Mouse (Mus musculus) megakaryocyte progenitor cell, adult 5-6 weeks (primary cell): Measurements from ENCODE around the gene Skint5. TPM values are rescaled to one million over a fixed set of nuclear protein-coding genes. Genes with fewer than 3 reads are reported as not detected.
"Not testable (repeated sequence)": the region's sequence is repeated elsewhere in the genome, so short reads cannot be mapped to it uniquely, and the experiment has no call there.

ENCODE experiments used
- ATAC-seq: replicated peaks from 2 replicates; pipeline ENCODE4 v1.8.0; 2016; ENCODE audit warnings: mild to moderate bottlenecking, moderate TSS enrichment, inconsistent platforms; ENCODE audit not compliant: poor library complexity
- total RNA-seq, 2 experiments: library from RNA; stranded (forward) in 1 of 2; stranded (reverse) in 1 of 2; fragments of 157-497, 149-512 nt in 1 of 2; fragments of 200-1000 nt in 1 of 2; gene quantifications; 2 replicates each; pipeline versions ENCODE4 v1.2.3 to v1.2.4; 2015 to 2017

Skint5 gene
- total RNA-seq (2015): not detected in 2 replicates
- total RNA-seq (2017): not detected in 2 replicates

GRCm38 (mm10) chr4:113999403-113999802 lies at the start of gene Skint5:
Skint5 (minus strand) TSS chr4:113999503.
- ATAC-seq: no peak

GRCm38 (mm10) chr4:113957343-113957742 lies 42.0 kb downstream of the Skint5 start:
- no peak for ATAC-seq

GRCm38 (mm10) chr4:113764182-113764581 lies 235.1 kb downstream of the Skint5 start:
- no peak for ATAC-seq

GRCm38 (mm10) chr4:113763684-113764083 lies 235.6 kb downstream of the Skint5 start:
- no peak for ATAC-seq

GRCm38 (mm10) chr4:113448230-113448629 lies 551.1 kb downstream of the Skint5 start:
- not testable (repeated sequence) for ATAC-seq

Other genes with a start within 250 kb of the Skint5 start
- gene Skint11, start 163.9 kb upstream of the Skint5 start, total RNA-seq (2015): not detected in 2 replicates
- not detected in 2 replicates for gene Skint11, start 163.9 kb upstream of the Skint5 start, total RNA-seq (2017)